Mouse (Mus musculus) midbrain, embryonic 15.5 days (tissue): ENCODE measurements around the gene Fgfr2. TPM values are rescaled to one million over a fixed set of nuclear protein-coding genes. Genes with fewer than 3 reads are reported as not detected.

Experiments
- ATAC-seq: fragments of 200-750 bp; cut with Nextera tagmentation; replicated peaks from 2 replicates; pipeline ENCODE4 v1.8.0; 2017; ENCODE audit warnings: moderate TSS enrichment
- H3K27ac ChIP-seq: fragments of 300-500 bp; sonication (generic); 2 replicates; pipeline ENCODE4 v1.5.1; 2015; ENCODE audit warnings: mild to moderate bottlenecking, inconsistent platforms
- H3K27me3 ChIP-seq: fragments of 300-500 bp; sonication (generic); replicated peaks from 2 replicates; pipeline ENCODE4 v1.6.1; 2015; ENCODE audit warnings: inconsistent platforms
- H3K36me3 ChIP-seq: fragments of 300-500 bp; sonication (generic); replicated peaks from 2 replicates; pipeline ENCODE4 v1.6.1; 2015; ENCODE audit warnings: inconsistent platforms
- H3K4me1 ChIP-seq: fragments of 300-500 bp; sonication (generic); 2 replicates; pipeline ENCODE4 v1.6.1; 2015; ENCODE audit warnings: inconsistent platforms
- H3K4me2 ChIP-seq: fragments of 300-500 bp; sonication (generic); 2 replicates; pipeline ENCODE4 v1.6.1; 2015; ENCODE audit warnings: inconsistent platforms, mild to moderate bottlenecking, moderate library complexity
- H3K4me3 ChIP-seq: fragments of 300-500 bp; sonication (generic); 2 replicates; pipeline ENCODE4 v1.5.1; 2015; ENCODE audit warnings: mild to moderate bottlenecking, inconsistent platforms
- H3K9ac ChIP-seq: fragments of 300-500 bp; sonication (generic); 2 replicates; pipeline ENCODE4 v1.6.1; 2015; ENCODE audit warnings: mild to moderate bottlenecking, inconsistent platforms
- H3K9me3 ChIP-seq: fragments of 300-500 bp; sonication (generic); 2 replicates; pipeline ENCODE4 v1.6.1; 2016; ENCODE audit warnings: inconsistent platforms
- WGBS: fragments of 180-500 bp; shearing (Covaris S2); methylation state at CpG from one replicate; pipeline ENCODE4 v1.1.7; 2015; ENCODE audit warnings: mixed read lengths; 5-methylcytosine and 5-hydroxymethylcytosine counted together
- polyA plus RNA-seq: library from polyadenylated mRNA; unstranded; fragments of >200 nt; fragmentation: Nextera tagmentation; extraction: Ambion mirVana; gene quantifications from 2 replicates; pipeline ENCODE4 v1.2.1, GENCODE M21; 2015

The Fgfr2 gene
- polyA plus RNA-seq, 1 experiment from 2014 or later: 23.3 TPM

DNA sequence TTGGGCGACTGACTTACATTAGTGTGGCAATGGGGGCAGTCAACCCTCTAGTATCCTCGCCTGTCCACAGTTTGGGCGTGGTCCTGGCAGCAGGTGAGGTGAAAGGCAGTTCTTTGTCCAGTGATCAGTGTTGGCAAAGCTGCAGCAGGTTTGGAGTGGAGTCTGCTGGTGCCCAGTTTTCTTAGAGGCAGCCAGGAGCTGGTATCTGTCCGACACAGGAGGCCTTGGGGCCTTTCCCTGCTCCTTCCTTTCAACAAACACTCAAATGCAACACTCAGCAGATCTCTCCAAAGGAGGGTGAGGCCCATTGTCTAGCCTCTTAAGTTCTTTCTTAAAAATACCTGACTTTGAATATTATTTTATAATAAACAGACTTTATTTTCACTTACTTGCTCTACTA lies 2564.6 kb downstream of the Fgfr2 start:
- Histone ChIP-seq H3K9ac (no peak overlapping the region), H3K36me3 (no peaks in the 10 kb centered on the region), H3K4me2 (no peak overlapping the region), H3K4me1 (peaks cover 4% of the 10 kb centered on the region; the same call in 1 of the 2 replicates), H3K27ac (no peak overlapping the region), H3K27me3 (no peaks in the 10 kb centered on the region), H3K4me3 (no peak overlapping the region), H3K9me3 (no peaks in the 10 kb centered on the region)
- no peak for ATAC-seq
- 69% methylated on average over 4 of the region's 4 CpGs for WGBS

GRCm38 (mm10) chr7:130555597-130555996 lies 2567.6 kb downstream of the Fgfr2 start:
- no peak for ATAC-seq
- WGBS: 36% methylated on average over 5 of the region's 5 CpGs

GRCm38 (mm10) chr7:130553321-130553720 lies 2569.8 kb downstream of the Fgfr2 start:
- H3K4me1 ChIP-seq: peaks cover 4% of the 10 kb centered on the region; the same call in 1 of the 2 replicates
- no peak overlapping the region for H3K9ac ChIP-seq
- H3K4me2 ChIP-seq: no peak overlapping the region
- 65% methylated on average over 4 of the region's 4 CpGs for WGBS
- H3K36me3 ChIP-seq: no peaks in the 10 kb centered on the region
- H3K27ac ChIP-seq: no peak overlapping the region
- H3K27me3 ChIP-seq: no peaks in the 10 kb centered on the region
- H3K9me3 ChIP-seq: no peaks in the 10 kb centered on the region
- H3K4me3 ChIP-seq: no peak overlapping the region
- ATAC-seq: no peak

More at GRCm38 (mm10) chr7:130555597-130555996, 2567.6 kb downstream of the Fgfr2 start:
- Histone ChIP-seq H3K36me3 (no peaks in the 10 kb centered on the region), H3K4me3 (no peak overlapping the region), H3K9me3 (no peaks in the 10 kb centered on the region), H3K27ac (no peak overlapping the region), H3K4me1 (peaks cover 4% of the 10 kb centered on the region; the same call in 1 of the 2 replicates), H3K4me2 (no peak overlapping the region), H3K9ac (no peak overlapping the region), H3K27me3 (no peaks in the 10 kb centered on the region)

GRCm38 (mm10) chr7:130552780-130553179 lies 2570.4 kb downstream of the Fgfr2 start:
- WGBS: 60% methylated on average over 5 of the region's 5 CpGs
- no peak for ATAC-seq
- H3K4me1 ChIP-seq: peaks cover 4% of the 10 kb centered on the region; the same call in 1 of the 2 replicates
- no peaks in the 10 kb centered on the region for H3K9me3 ChIP-seq
- no peak overlapping the region for H3K4me2 ChIP-seq
- H3K36me3 ChIP-seq: no peaks in the 10 kb centered on the region
- no peak overlapping the region for H3K9ac ChIP-seq
- H3K27me3 ChIP-seq: no peaks in the 10 kb centered on the region
- no peak overlapping the region for H3K27ac ChIP-seq
- no peak overlapping the region for H3K4me3 ChIP-seq

GRCm38 (mm10) chr7:130547635-130548175 lies 2575.4 kb downstream of the Fgfr2 start:
- H3K36me3 ChIP-seq: 0 out of 2 replicates have a peak, but pooled peaks cover under 1% of the 10 kb centered on the region
- H3K9ac ChIP-seq: no peak overlapping the region
- H3K27ac ChIP-seq: peak overlapping the region; percentile 95; the same call in 1 of the 2 replicates
- no peak; the same call in 1 of the 2 replicates for ATAC-seq
- WGBS: 87% methylated on average over 12 of the region's 12 CpGs
- no peaks in the 10 kb centered on the region for H3K9me3 ChIP-seq
- H3K4me1 ChIP-seq: peaks cover 22% of the 10 kb centered on the region
- H3K4me3 ChIP-seq: peak overlapping the region; percentile 79
- peak overlapping the region; percentile 82 for H3K4me2 ChIP-seq
- H3K27me3 ChIP-seq: no peaks in the 10 kb centered on the region

DNA sequence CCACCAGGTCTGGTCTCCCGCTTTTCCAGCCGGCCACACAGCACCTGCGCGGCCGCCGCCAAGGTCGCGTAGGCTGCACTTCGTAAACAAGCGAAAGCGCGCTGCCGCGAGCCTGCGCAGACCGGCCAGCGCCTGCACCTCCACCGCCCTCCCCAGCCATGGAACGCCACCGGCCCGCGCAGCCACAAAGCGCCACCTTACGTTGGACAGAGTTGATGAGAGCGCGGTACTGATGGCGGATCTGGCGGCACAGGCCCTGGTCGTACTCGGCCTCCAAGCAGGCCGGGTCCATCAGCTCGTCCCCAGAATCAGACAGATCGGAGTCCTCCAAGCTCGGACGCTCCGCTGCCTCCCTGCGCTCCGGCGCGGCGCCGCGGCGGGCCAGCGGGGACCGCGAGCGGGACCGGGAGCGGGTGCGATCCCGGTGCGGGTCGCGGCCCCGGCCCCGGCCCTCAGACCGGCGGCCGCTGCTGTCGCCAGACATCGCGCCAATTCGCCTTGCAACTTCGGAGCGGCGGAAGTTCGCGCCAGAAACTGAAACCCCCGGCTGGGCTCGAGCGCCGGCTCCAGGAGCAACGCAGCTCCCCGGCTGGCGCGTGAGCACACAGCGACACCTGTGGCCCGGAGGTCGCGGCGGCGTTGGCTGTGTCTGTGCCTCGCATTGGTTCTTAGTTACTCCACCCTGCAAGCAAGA lies 2576.2 kb downstream of the Fgfr2 start:
- 0 out of 2 replicates have a peak, but pooled peaks cover 3% of the 10 kb centered on the region for H3K36me3 ChIP-seq
- H3K27me3 ChIP-seq: no peaks in the 10 kb centered on the region
- peaks cover 22% of the 10 kb centered on the region for H3K4me1 ChIP-seq
- ATAC-seq: peak; percentile 95
- H3K9me3 ChIP-seq: no peaks in the 10 kb centered on the region
- H3K4me3 ChIP-seq: peak overlapping the region; percentile 79
- H3K27ac ChIP-seq: peak overlapping the region; percentile 95
- peak overlapping the region; percentile 82 for H3K4me2 ChIP-seq
- WGBS: under 1% methylated on average over 84 of the region's 84 CpGs
- peak overlapping the region; percentile 85 for H3K9ac ChIP-seq

GRCm38 (mm10) chr7:130546421-130546790 lies 2576.7 kb downstream of the Fgfr2 start:
- 7% methylated on average over 7 of the region's 7 CpGs for WGBS
- H3K36me3 ChIP-seq: 0 out of 2 replicates have a peak, but pooled peaks cover 5% of the 10 kb centered on the region
- no peaks in the 10 kb centered on the region for H3K9me3 ChIP-seq
- no peak for ATAC-seq
- H3K4me2 ChIP-seq: peak overlapping the region; percentile 82
- H3K27me3 ChIP-seq: no peaks in the 10 kb centered on the region
- peak overlapping the region; percentile 95 for H3K27ac ChIP-seq
- H3K4me1 ChIP-seq: peaks cover 22% of the 10 kb centered on the region
- H3K9ac ChIP-seq: peak overlapping the region; percentile 85
- peak overlapping the region; percentile 79 for H3K4me3 ChIP-seq

GRCm38 (mm10) chr7:130545893-130546292 lies 2577.3 kb downstream of the Fgfr2 start:
- peak overlapping the region; percentile 85; the same call in 1 of the 2 replicates for H3K9ac ChIP-seq
- no peaks in the 10 kb centered on the region for H3K9me3 ChIP-seq
- H3K27ac ChIP-seq: peak overlapping the region; percentile 95; the same call in 1 of the 2 replicates
- H3K36me3 ChIP-seq: 0 out of 2 replicates have a peak, but pooled peaks cover 6% of the 10 kb centered on the region
- peaks cover 22% of the 10 kb centered on the region for H3K4me1 ChIP-seq
- ATAC-seq: no peak
- WGBS: 54% methylated on average over 3 of the region's 3 CpGs
- H3K4me2 ChIP-seq: peak overlapping the region; percentile 82
- no peaks in the 10 kb centered on the region for H3K27me3 ChIP-seq
- H3K4me3 ChIP-seq: peak overlapping the region; percentile 79

DNA sequence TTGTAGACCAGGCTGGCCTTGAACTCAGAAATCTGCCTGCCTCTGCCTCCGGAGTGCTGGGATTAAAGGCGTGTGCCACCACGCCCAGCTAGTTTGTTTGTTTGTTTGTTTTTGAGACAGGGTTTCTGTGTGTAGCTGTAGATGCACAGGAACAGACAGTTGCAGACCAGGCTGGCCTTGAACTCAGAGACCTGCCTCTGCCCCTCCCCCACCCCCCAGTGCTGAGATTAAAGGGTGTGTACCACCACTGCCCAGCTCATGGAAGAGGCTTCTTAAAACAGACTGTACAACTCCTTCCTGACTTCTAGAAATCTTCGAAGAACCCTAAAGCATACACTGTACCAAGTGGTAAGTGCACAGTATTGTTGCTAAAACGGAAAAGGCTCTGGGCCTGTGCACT lies 2577.7 kb downstream of the Fgfr2 start:
- WGBS: 93% methylated on average over 5 of the region's 5 CpGs
- Histone ChIP-seq H3K36me3 (peaks cover 7% of the 10 kb centered on the region; the same call in 1 of the 2 replicates), H3K9ac (no peak overlapping the region), H3K4me2 (peak overlapping the region; percentile 82), H3K4me1 (peaks cover 22% of the 10 kb centered on the region), H3K27me3 (no peaks in the 10 kb centered on the region), H3K4me3 (no peak overlapping the region), H3K9me3 (no peaks in the 10 kb centered on the region), H3K27ac (no peak overlapping the region)
- ATAC-seq: no peak

GRCm38 (mm10) chr7:130543181-130543580 lies 2580.0 kb downstream of the Fgfr2 start:
- Histone ChIP-seq H3K4me2 (no peak overlapping the region), H3K27ac (no peak overlapping the region), H3K4me1 (peaks cover 22% of the 10 kb centered on the region), H3K4me3 (no peak overlapping the region), H3K27me3 (no peaks in the 10 kb centered on the region), H3K36me3 (peaks cover 17% of the 10 kb centered on the region), H3K9ac (no peak overlapping the region), H3K9me3 (no peaks in the 10 kb centered on the region)
- WGBS: 97% methylated on average over 4 of the region's 4 CpGs
- ATAC-seq: no peak

DNA sequence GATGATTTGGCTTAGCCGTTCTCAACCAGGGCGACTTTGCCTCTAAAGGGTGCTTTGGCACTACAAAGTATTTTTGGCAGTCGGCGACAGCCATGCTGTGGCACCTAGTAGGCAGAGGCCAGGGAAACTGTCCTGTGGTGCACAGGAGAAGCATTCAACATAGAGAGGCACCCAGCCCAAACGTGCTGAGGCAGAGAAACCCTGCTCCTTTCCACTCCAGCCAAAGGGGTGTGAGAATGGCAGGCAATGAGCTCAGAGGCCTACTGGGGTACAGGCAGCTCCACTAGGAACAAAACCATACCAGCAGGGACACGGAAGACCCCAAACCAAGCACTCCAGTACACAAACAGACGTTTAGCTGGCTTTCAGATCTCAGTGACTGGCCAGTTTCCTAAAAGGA lies 2583.0 kb downstream of the Fgfr2 start:
- peaks cover 24% of the 10 kb centered on the region for H3K36me3 ChIP-seq
- H3K27ac ChIP-seq: no peak overlapping the region
- H3K27me3 ChIP-seq: no peaks in the 10 kb centered on the region
- no peak for ATAC-seq
- WGBS: 88% methylated on average over 7 of the region's 7 CpGs
- peaks cover 5% of the 10 kb centered on the region for H3K4me1 ChIP-seq
- no peak overlapping the region for H3K4me2 ChIP-seq
- H3K9me3 ChIP-seq: no peaks in the 10 kb centered on the region
- no peak overlapping the region for H3K9ac ChIP-seq
- no peak overlapping the region for H3K4me3 ChIP-seq

- Histone ChIP-seq H3K36me3 (peaks cover 23% of the 10 kb centered on the region), H3K9ac (no peak overlapping the region), H3K4me2 (no peak overlapping the region), H3K4me3 (no peak overlapping the region), H3K9me3 (no peaks in the 10 kb centered on the region), H3K27me3 (no peaks in the 10 kb centered on the region), H3K4me1 (no peaks in the 10 kb centered on the region), H3K27ac (no peak overlapping the region)
- WGBS: 81% methylated on average over 4 of the region's 4 CpGs
- ATAC-seq: no peak
These were observed 2586.1 kb downstream of the Fgfr2 start for GRCm38 (mm10) chr7:130537068-130537467.
